Mouse (Mus musculus): ENCODE data around the gene Epb41l2.

Epb41l2 gene

DNA sequence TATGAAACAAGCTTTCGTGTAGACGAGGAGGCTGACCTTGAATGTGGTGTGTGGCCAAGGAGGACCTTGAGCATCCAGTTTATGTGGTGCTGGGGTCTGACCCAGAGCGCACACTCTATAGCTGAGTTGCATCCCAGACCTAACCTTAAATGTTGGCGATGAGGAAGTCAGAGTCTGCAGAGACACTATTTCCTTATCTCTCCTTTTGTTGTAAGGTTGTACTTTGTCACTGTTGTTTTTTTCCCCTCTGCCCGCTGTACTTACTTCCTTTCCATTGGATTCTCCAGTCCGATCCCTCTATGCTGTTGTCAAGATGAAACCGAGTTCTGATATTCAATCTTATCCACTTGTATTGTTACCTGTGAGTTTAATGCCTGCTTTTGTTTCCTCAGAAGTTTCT is 5.6 kb downstream of the Epb41l2 start:
- DNase-seq (ENCODE audit: low read depth, low spot score) = no peak

DNA sequence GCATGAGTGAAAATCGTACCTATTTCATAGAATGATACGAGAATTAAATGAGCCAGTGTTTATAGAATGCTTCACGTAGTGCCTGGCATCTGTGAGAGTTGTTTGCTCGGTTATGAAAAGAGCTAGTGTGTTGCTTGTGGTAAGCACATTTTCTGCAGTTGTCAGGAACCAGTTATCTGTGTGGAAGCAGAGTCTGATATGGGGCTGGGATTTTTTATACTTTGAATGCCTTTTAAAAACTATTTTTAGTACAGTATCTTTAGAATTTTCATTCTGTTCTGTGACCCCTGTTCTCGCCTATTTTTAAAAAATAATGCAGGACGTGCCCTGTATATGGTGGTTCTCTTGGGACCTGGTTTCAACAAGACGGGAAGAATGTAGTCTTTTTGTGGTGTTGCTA is 6.1 kb downstream of the Epb41l2 start:
- no peak for DNase-seq (ENCODE audit: low read depth, low spot score)

DNA sequence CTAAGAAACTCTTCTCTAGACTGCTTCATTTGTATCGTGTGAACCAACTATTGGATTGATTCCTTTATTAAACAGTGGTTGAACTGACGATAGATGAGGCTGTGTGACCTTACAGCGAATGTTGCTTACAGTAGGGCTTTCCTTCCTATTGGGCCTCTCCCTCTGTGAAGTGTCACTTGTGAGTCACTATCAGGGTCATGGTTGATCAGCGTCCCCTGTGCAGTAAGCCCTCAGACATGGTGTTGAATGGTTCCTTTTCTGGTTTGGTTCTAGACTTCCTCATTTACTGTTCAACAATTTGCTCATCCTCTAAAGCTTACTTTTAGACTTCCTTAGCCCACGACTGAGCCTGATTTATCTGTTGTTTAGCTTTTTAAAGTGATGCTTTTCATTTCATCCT is 7.1 kb downstream of the Epb41l2 start:
- no peak for DNase-seq (ENCODE audit: low read depth, low spot score)

DNA sequence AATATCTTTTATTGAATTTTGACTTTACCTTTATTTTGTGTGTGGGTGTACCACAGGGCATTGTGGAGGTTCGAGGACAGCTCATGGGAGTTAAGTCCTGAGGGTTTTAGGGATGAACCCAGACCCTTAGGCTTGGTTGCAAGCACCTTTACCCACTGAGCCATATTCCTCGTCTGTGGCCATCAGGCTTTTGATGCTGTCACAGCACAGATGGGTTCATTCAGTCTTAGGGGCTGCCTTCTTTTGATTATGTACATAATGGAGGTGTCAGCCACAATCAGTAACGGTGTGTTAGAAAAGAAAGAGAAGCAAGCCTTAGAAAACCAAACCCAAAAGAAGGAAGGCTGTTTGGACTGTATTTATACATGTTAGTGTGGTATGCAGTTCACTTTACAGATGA is 9.3 kb downstream of the Epb41l2 start:
- DNase-seq (ENCODE audit: low read depth, low spot score) = no peak

DNA sequence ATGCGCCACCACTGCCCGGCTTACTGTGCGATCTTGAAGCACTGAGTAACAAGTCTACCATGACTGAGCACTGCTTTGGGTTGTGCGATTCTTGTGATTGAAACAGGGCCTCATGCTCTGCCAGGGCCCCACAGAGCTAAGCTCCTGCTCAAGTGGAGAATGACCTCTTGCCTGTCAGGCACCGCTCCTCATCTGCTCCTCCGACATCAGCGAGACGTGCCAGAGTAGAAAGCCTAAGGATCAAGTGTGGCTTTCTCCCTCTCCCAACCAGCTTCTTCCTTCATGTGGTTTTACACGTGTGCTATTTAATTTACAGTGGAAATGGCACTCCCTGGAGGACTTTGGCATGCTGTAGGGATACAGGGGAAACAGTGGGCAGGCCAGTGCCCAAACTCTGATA is 10.1 kb downstream of the Epb41l2 start:
- DNase-seq (ENCODE audit: low read depth, low spot score) = no peak

DNA sequence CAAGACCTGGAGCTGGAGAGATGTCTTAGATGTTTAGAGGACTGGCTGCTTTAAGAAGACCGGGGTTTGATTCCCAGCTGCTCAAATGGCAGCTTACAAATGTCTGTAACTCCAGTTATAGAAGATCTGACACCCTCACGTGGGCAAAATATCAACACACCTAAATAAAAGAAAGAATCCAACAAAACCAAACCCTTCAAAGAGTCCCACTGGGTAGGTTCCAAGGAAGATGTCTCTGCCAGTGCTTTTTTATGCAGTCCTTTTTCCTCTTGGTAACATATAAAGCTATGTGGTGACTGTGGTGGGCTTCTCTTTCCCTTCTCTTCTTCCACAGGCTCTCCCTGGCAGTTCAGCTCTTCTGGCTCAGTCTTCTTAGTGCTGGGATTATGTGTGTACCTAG is 11.7 kb downstream of the Epb41l2 start:
- DNase-seq (ENCODE audit: low read depth, low spot score) = no peak

DNA sequence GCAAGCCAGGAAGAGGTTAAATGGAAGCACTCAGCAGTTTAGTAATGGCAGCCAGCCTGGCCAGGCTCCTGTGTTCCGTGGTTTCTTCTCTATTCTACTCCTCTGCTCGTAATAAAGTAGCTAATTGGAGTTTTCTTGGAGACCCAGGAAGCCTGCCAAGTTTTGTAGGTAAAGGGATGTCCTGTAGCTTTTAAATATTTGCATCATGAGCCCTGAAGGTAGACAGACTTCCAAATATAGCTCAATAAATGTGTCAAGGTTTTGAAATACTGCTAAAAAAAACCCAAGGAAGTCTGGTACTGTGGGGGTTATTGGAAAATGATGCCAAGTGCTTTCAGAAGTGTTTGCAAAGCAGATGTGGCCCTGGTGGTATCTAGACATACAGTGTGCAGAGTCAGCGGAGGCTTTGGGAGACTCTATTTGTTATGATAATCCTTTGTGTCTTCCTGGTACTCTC is 12.3 kb downstream of the Epb41l2 start:
- no peak for DNase-seq (ENCODE audit: low read depth, low spot score)

DNA sequence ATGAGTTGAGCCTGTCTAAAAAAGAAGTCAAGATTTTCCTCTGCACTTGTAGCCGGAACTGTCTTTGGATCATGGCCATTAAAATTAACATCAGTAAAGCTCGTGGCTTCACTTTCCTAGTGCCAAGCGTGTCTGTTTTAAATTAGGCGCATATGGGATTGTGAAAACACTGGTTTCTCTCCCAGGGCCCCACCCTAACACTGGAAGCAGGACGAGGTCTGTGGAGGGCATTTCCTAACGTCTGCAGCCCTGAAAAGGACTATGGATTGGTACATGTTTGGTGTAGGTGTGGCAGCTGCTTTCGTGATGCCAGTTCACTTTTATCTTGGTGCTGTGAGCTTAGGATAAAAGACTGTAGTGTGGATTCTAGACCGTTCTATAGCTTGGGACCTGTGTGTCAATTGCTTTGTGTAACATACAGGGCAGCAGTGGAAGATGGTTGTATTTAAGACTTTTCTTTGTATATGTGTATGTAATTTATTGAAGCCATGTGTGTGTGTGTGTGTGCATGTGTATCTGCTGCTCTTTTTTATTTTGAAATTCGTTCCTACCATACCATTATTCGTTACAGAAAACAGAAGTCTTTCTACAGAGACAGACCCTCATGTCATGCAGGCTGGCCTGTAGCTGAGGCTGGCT is 13.0 kb downstream of the Epb41l2 start:
- peak; percentile 38 for DNase-seq (ENCODE audit: low read depth, low spot score)

DNA sequence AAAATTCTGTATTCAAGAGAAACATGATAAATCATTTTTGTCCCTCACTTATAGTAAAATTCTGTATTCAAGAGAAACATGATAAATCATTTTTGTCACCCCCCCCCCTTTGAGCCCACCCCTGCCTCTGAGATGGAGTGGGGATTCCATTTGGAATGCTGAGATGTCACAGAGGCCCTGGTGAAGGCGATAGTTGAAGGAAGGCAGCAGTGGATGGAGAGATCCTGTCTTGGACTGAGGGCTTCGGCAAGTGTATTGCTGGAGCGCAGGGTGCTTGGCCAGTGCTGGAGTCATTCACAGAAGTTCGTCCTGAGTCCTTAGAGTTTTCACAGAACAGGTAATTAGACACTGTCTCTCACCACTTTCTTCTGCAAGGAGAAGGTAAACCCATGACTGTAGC is 15.4 kb downstream of the Epb41l2 start:
- no peak for DNase-seq (ENCODE audit: low read depth, low spot score)

DNA sequence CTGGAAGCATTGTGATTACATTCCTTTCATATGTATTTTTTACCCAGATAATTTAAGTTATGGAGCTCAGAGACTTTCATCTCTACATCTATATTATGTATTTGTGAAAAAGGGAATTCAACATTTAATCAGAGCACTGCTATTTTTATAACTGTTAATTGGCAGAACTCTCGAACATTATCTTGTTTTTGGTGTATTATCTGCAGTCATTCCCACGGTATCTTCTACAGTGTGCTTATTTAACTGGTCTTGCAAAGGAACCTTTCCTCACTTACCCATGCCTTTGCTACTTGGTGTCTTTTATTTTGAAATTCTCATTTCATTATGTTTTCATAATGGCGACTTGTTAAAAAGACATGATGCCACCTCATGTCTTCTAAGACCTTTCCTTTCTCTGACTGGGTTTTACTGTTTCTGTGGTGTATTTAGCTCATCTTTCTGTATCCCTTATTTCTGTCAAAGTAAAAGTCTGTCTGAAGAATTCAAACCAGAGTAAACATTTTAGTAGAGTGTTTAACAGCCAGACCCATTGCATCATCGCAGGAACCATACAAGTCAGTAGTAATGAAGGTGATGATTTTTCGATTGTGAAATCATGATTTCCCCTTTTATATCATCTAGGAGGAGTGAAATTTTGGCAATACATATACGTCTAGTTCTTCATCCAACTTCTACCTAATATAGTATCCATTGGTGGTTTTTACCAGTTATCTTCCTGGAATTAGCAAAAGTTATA is 21.3 kb downstream of the Epb41l2 start:
- no peak for DNase-seq (ENCODE audit: low read depth, low spot score)

DNA sequence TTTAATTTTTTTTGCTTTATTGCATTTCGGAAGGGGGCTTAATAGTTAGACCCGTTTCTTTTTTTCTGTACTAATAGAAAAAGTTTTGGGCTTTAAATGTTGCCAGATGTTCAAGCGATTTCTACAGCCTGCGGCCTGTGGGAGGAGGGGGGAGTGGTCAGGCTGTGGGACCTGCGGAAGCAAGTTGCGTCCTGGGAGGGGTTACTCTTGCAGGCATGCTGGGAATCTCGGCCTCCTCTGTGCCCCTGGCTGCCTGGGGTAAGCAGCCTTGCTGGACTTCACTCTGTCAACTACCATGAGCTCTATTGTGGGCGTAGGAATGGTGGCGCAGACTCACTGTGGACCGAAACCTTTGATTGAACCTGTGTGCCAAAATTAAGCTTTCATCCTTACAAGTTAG is 22.4 kb downstream of the Epb41l2 start:
- DNase-seq (ENCODE audit: low read depth, low spot score) = peak; percentile 88

DNA sequence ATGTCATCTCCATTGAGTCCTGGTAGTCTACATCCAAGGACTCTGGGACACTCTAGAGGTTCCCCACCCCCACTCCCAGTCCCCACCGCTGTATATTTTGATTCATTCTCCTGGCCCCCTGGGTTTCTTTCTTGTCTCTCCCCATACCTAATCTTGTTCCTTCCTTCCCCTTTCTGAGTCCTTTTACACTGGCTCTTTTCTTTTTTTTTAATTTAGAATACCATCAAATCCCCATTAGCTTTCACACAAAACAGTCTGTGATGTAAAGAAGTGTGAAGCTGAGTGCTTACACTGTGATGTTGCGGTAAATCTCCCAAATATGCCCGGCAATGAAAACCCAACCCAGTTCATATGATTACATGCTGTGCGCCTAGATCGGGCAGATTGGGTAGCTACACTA is 23.6 kb downstream of the Epb41l2 start:
- DNase-seq (ENCODE audit: low read depth, low spot score) = no peak

DNA sequence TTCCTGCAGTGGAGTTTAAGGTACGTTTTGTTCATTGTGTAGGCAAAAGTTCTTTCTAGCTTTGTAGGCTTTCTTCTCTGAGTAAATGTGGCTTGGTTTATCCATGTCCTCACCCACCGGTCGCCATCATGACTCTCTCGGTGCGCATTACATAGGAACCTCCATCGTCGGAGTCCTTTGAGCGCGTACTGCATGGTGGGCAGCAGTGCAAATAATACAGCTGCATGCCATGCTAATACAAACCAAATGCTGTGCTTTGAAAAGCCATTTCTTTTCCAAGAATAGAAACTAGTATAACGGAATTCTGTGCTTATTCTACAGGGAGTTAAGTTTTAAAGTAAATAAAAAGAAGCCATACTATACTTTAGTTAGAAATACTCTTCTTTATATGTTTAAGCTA is 24.8 kb downstream of the Epb41l2 start:
- DNase-seq (ENCODE audit: low read depth, low spot score) = no peak

DNA sequence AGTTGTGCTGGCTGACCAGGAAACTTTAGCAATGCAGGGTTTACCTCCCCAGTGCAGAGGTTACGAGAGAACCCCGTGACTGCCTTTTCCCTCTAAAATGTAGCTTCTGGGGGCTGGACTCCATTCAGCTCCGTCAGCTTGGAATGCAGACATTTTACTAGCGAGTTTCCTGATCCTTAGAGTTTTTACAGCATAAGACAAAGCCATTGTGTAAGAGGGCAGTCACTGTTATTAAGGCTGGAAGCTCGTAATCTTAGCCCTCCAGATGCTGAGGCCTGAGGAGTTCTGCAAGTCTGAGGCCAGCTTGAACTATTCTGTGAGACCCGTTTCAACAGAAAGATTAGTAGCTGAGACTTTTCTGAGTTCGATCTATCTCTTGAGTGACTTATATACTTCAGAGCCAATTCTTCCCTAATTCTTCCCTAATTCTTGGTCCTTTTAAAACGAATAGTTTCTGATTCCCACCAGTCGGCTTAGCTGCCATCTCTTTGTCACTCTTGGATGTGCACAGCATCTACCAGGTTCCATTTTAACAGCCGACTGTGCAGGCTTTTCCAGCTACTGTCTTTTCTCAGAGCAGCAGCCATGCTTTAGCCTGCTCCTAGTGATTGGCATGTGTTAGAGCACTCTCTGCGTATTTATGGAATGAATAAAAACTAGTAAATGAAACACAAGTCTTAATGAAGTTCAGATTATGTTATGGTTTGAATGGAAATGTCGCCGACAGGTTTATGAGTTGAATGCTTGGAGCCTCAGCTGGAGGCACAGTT is 26.4 kb downstream of the Epb41l2 start:
- DNase-seq (ENCODE audit: low read depth, low spot score) = no peak

DNA sequence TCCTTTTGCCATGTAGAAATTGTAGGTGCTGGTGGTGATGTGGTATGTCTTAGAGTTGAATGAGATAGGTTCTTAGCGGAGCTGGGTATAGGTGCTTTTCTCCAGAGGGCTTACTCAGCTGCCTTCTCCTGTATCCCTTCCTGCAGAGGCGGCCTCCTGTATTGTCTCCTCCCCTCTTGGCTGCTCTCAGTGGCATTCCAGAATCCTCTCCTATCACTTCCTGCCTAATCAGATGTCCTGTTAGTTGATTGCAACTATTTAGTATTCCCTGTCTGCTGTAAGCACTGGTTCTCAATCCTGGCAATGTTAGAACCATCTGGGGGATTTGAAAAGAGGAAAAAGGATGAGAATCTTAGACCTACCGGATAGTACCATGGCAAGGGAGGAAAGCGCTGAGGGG is 27.3 kb downstream of the Epb41l2 start:
- DNase-seq (ENCODE audit: low read depth, low spot score) = no peak

DNA sequence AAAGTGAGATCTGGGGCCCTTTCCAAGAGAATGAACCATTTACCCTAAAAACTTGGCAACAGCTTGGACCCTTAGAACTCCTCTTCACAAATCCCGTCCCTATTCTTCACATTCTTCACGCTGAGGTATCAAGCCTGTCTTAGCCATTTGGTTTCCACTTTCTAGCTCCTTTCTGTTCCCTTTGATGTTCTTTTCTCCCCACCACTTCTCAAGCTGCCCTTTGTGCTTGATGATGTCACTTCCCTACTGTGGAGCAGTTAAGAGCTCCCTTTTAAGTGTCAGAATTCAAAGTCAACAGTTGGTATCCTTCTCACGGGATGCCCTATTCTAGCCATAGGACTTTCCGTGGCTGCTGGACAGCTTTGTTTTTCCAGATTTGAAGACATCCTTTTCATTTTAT is 27.7 kb downstream of the Epb41l2 start:
- peak; percentile 45 for DNase-seq (ENCODE audit: low read depth, low spot score)

DNA sequence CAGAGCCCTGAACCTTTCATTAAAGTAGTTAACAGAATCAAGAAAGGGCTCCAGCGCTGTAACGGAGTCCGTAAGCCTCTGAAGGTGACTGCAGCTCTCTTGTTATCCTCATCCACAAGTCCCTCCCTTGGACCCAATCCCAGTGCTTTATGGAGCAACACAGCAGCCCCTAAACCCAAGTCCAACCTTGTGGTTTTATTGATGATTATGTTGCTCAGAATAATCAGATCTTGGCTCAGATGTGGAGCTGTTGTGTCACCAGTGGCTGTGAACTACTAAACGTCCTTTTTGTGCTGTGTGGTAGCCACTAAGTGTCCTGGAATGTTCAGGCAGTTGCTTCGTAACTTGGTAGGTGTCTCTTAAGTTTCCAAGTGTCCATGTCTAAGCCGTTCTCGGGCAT is 33.2 kb downstream of the Epb41l2 start:
- DNase-seq (ENCODE audit: low read depth, low spot score) = no peak

DNA sequence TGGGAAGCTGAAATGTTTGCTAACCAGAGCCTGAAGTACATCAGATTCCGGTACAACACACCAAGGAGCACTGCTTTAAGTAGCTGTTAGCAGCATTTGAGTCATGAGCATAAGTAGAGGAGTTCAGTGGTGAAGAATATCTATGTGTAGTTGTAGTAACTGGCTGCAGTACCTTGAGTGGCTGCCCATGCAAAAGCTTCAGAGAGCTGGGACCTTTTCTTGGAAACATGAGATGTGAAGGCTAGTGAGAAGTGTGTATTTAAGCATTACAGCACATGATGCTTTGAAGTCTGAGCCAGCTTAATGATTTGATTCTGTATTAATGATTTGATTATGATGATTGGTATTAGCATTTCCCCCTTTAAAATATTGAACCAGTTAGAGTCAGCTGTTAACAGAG is 34.1 kb downstream of the Epb41l2 start:
- no peak for DNase-seq (ENCODE audit: low read depth, low spot score)

DNA sequence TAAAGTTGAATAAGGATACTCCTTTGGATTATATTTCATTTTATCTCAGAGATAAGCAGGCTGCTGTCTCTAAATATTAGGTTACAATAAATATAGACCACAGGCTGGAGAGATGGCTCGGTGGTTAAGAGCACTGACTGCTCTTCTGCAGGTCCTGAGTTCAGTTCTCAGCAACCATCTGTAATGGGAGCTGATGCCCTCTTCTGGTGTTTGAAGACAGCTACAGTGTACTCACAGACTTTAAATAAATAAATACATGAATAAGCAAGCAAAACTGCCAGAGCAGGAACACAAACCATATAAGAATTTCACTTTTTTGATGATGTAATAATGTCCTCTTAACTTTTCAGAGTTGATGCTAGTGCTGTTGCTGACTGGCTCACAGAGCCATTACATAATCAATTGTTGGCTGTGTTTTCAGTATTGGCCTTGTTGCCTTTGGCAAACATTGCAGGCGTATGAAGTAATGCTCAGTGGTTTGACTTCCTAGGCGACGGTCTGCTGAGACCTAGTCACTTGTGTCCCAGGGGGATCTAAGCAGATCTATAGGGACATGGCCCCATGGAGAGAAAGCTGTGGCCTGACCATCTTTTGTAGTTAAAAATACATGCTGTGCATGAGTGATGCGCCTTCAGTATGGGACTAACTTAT is 35.8 kb downstream of the Epb41l2 start:
- DNase-seq (ENCODE audit: low read depth, low spot score) = no peak

DNA sequence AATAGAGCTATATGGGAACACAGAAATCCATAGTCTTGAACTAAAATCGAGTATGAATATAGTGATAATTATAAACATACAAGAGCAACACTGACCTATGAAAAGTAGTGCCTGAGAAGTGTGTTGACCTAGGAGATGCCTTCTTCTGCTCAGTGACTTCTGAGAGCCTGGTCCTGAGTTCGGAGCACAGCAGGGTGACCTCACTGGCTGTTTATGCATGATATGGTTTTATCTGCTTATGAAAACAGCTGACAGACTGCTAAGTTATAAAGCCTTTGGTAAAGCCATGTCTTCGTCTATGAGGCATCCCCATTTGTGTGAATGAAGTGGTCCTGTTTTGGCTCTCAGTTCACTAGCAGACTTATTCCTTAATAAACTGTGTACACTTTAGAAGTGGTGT is 37.3 kb downstream of the Epb41l2 start:
- no peak for DNase-seq (ENCODE audit: low read depth, low spot score)

DNA sequence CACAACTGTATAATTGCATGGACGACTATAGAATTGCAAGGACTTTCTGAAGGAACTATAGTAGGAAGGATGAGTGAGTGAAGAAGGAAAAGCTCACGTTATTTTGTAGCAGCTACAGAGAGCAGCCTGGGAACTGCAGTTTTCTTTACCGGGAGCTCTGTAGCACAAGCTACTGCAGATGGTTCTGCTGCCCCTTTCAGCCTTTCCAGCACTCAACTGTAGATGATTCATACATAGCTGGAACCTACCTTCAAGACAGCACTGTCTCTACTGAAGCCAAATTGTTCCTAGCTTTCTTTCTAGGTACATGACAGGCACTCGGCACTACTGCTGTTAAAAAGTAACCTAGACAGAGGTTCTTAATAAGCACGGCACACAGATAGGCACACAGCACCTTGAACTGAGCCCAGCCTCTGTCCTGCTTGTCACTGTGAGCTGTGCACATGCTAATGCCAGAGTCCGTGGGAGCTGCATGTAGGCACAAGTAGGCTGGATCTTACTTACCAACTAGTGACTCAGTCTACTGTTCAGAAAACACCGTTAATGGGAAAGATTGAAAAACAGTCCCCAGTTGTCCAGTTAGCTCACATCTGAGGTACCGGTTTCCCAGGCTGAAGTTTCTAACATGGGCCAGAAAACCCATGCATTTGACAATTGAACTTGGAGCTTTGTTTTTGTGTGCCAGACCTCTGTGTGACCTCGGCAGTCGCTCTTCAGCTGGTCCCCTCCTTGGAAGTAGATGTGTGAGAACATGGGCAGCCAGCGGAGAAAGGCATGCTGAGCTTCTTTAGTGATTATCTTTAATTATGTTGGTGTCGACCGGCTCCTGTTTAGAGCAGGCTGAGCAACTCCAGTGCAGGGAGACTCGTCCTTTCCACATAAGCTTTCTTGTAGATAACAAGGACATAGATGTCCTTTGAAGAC is 38.4 kb downstream of the Epb41l2 start:
- no peak for DNase-seq (ENCODE audit: low read depth, low spot score)

All from ZHBTc4 (cell line).